Mouse (Mus musculus) cerebellum, adult 2 months (tissue): Measurements from ENCODE around the gene Fam71f2.

ENCODE experiments used
- CTCF ChIP-seq: fragments of 200-500 bp; IDR thresholded peaks from 2 replicates; pipeline ENCODE4 v1.5.1; 2011; ENCODE audit warnings: low read depth, mild to moderate bottlenecking, control low read depth, low read length, moderate library complexity, borderline replicate concordance; ENCODE audit not compliant: insufficient read depth
- POLR2A ChIP-seq: fragments of 200-500 bp; IDR thresholded peaks from 2 replicates; pipeline ENCODE4 v1.6.1; 2011; ENCODE audit warnings: low read length, control low read depth, borderline replicate concordance; ENCODE audit not compliant: insufficient read depth

- TF ChIP-seq CTCF (no peak), POLR2A (no peak)
Measured at GRCm38 (mm10) chr6:29266936-29267335, 12.5 kb upstream of the Fam71f2 start.
